Mouse (Mus musculus): ENCODE results near the gene Rarb.
A peak's percentile ranks its signal among the peaks of the same experiment; 100 is the strongest.

Gene Rarb

GRCm38 (mm10) chr14:16735331-16736012, 83.5 kb downstream of the Rarb start:
- no peak for DNase-seq (ENCODE audit: low spot score in 2 of 2)

GRCm38 (mm10) chr14:16733595-16734298, 85.2 kb downstream of the Rarb start:
- no peak for DNase-seq (ENCODE audit: low spot score in 2 of 2)

- DNase-seq (ENCODE audit: low spot score in 2 of 2): no peak
Observed at GRCm38 (mm10) chr14:16732054-16732453, 86.9 kb downstream of the Rarb start.

GRCm38 (mm10) chr14:16728175-16728838, 90.6 kb downstream of the Rarb start:
- no peak for DNase-seq (ENCODE audit: low spot score in 2 of 2)

- no peak for DNase-seq (ENCODE audit: low spot score in 2 of 2)
Observed at GRCm38 (mm10) chr14:16723991-16724390, 95.0 kb downstream of the Rarb start.

- DNase-seq (ENCODE audit: low spot score in 2 of 2): no peak
Observed at GRCm38 (mm10) chr14:16717821-16718220, 101.1 kb downstream of the Rarb start.

GRCm38 (mm10) chr14:16714344-16714955, 104.5 kb downstream of the Rarb start:
- DNase-seq (ENCODE audit: low spot score in 2 of 2): no peak

- no peak for DNase-seq (ENCODE audit: low spot score in 2 of 2)
Observed at GRCm38 (mm10) chr14:16713773-16714172, 105.2 kb downstream of the Rarb start.

GRCm38 (mm10) chr14:16699228-16699627, 119.7 kb downstream of the Rarb start:
- no peak for DNase-seq (ENCODE audit: low spot score in 2 of 2)

- peak; percentile 29 to 45 for DNase-seq (ENCODE audit: low spot score in 2 of 2)
Observed at GRCm38 (mm10) chr14:16695453-16696120, 123.4 kb downstream of the Rarb start.

GRCm38 (mm10) chr14:16678335-16678734, 140.6 kb downstream of the Rarb start:
- no peak for DNase-seq (ENCODE audit: low spot score in 2 of 2)

GRCm38 (mm10) chr14:16677081-16677480, 141.9 kb downstream of the Rarb start:
- no peak for DNase-seq (ENCODE audit: low spot score in 2 of 2)

GRCm38 (mm10) chr14:16670571-16670970, 148.4 kb downstream of the Rarb start:
- DNase-seq (ENCODE audit: low spot score in 2 of 2): peak; percentile 33 to 68

GRCm38 (mm10) chr14:16639153-16639943, 179.6 kb downstream of the Rarb start:
- no peak for DNase-seq (ENCODE audit: low spot score in 2 of 2)

- DNase-seq (ENCODE audit: low spot score in 2 of 2): no peak
Observed at GRCm38 (mm10) chr14:16613975-16614374, 205.0 kb downstream of the Rarb start.

GRCm38 (mm10) chr14:16605480-16605879, 213.5 kb downstream of the Rarb start:
- DNase-seq (ENCODE audit: low spot score in 2 of 2): no peak

GRCm38 (mm10) chr14:16604469-16605064, 214.4 kb downstream of the Rarb start:
- DNase-seq (ENCODE audit: low spot score in 2 of 2): no peak

- DNase-seq (ENCODE audit: low spot score in 2 of 2): no peak
Observed at GRCm38 (mm10) chr14:16603040-16603590, 215.8 kb downstream of the Rarb start.

GRCm38 (mm10) chr14:16599224-16599623, 219.7 kb downstream of the Rarb start:
- peak; percentile 60 to 82 for DNase-seq (ENCODE audit: low spot score in 2 of 2)

- DNase-seq (ENCODE audit: low spot score in 2 of 2): peak; percentile 43
Observed at GRCm38 (mm10) chr14:16598074-16598501, 220.9 kb downstream of the Rarb start.
